Comparison of ENCODE assay signal across 30 mouse cellular contexts in genomic region chr19:9090191-9090590, GRCm38 (mm10). TPM values are rescaled to one million over a fixed set of nuclear protein-coding genes. Genes with fewer than 3 reads are reported as not detected.
"Had no signal": no experiment of that assay in that cellular context is flagged by ENCODE, and none has a peak within 500 bp of the region (broad histone marks: within the 10 kb centered on the region; RNA-seq: fewer than 3 reads in every experiment).

No protein-coding gene starts in this region.

- H3K36me3 ChIP-seq: liver, embryonic 13.5 days; midbrain, embryonic 10.5 days; midbrain, embryonic 13.5 days; neural tube, embryonic 13.5 days had no signal

- H3K27me3 ChIP-seq: liver, embryonic 13.5 days; midbrain, embryonic 13.5 days; neural tube, embryonic 13.5 days had no signal

- ATAC-seq: intestine, postnatal 0 days; midbrain, embryonic 13.5 days; midbrain, embryonic 16.5 days had no signal

- H3K4me3 ChIP-seq: layer of hippocampus, adult 2 months; liver, embryonic 13.5 days; megakaryocyte, embryonic 14.5 days; midbrain, embryonic 10.5 days; midbrain, embryonic 13.5 days; myocyte; neural tube, embryonic 13.5 days had no signal

- H3K4me2 ChIP-seq: liver, embryonic 13.5 days; lung, embryonic 14.5 days; midbrain, embryonic 13.5 days; neural tube, embryonic 13.5 days had no signal

- H3K9me3 ChIP-seq: liver, embryonic 13.5 days; megakaryocyte, embryonic 14.5 days; midbrain, embryonic 10.5 days; midbrain, embryonic 13.5 days; neural tube, embryonic 13.5 days had no signal

- H3K27ac ChIP-seq: kidney, postnatal 0 days; layer of hippocampus, adult 2 months; liver, embryonic 13.5 days; midbrain, embryonic 10.5 days; midbrain, embryonic 13.5 days; neural tube, embryonic 13.5 days had no signal

- H3K4me1 ChIP-seq: liver, embryonic 13.5 days; megakaryocyte, embryonic 14.5 days; midbrain, embryonic 10.5 days; midbrain, embryonic 13.5 days; neural tube, embryonic 13.5 days had no signal

- DNase-seq: kidney, adult 2 months; kidney, postnatal 25 days; layer of hippocampus, adult 9-11 months; liver, embryonic 13.5 days; lung, embryonic 14.5 days; lung, postnatal 14 days; retina, postnatal 1 day; right cerebral cortex, postnatal 25 days; thymus, adult 2 months; thymus, postnatal 14 days; thymus, postnatal 4 days had no signal

- H3K9ac ChIP-seq: liver, embryonic 13.5 days; lung, embryonic 14.5 days; midbrain, embryonic 13.5 days; neural tube, embryonic 13.5 days had no signal

RNA-seq across cellular contexts. Expression of gene Scgb1a1, which starts 2.4 kb away (rescaled TPM):
- total RNA-seq: layer of hippocampus, adult 2 months; layer of hippocampus, postnatal 25 days; left cerebral cortex, adult 18-20 months; left cerebral cortex, postnatal 36 days; monocyte, adult 5-6 weeks; neutrophil, adult 5-6 weeks had no signal
- polyA plus RNA-seq: intestine, embryonic 14.5 days; intestine, postnatal 0 days; kidney, embryonic 14.5 days; kidney, postnatal 0 days; limb, embryonic 11.5 days; limb, embryonic 14.5 days; liver, embryonic 13.5 days; liver, embryonic 16.5 days; lung, embryonic 14.5 days; midbrain, embryonic 10.5 days; midbrain, embryonic 13.5 days; midbrain, embryonic 16.5 days; myocyte; neural tube, embryonic 13.5 days had no signal
